Mouse (Mus musculus) midbrain, embryonic 13.5 days (tissue): ENCODE measurements around the gene Rnf182. TPM values are rescaled to one million over a fixed set of nuclear protein-coding genes. Genes with fewer than 3 reads are reported as not detected.
A peak's percentile ranks its signal among the peaks of the same experiment; 100 is the strongest.

Experiments used
- ATAC-seq: fragments of 200-750 bp; cut with Nextera tagmentation; 2 replicates; pipeline ENCODE4 v1.8.0; 2017; ENCODE audit warnings: mild to moderate bottlenecking, moderate TSS enrichment, moderate library complexity
- H3K27ac ChIP-seq: fragments of 300-500 bp; sonication (generic); 2 replicates; pipeline ENCODE4 v1.5.1; 2015; ENCODE audit warnings: inconsistent platforms, mild to moderate bottlenecking, moderate library complexity
- H3K27me3 ChIP-seq: fragments of 300-500 bp; sonication (generic); 2 replicates; pipeline ENCODE4 v1.6.1; 2015; ENCODE audit warnings: mild to moderate bottlenecking, inconsistent platforms
- H3K36me3 ChIP-seq: fragments of 300-500 bp; sonication (generic); 2 replicates; pipeline ENCODE4 v1.6.1; 2015; ENCODE audit warnings: mild to moderate bottlenecking, inconsistent platforms
- H3K4me1 ChIP-seq: fragments of 300-500 bp; sonication (generic); replicated peaks from 2 replicates; pipeline ENCODE4 v1.6.1; 2015; ENCODE audit warnings: inconsistent platforms
- H3K4me2 ChIP-seq: fragments of 300-500 bp; sonication (generic); replicated peaks from 2 replicates; pipeline ENCODE4 v1.6.1; 2015; ENCODE audit warnings: moderate library complexity, mild to moderate bottlenecking, inconsistent platforms
- H3K4me3 ChIP-seq: fragments of 300-500 bp; sonication (generic); replicated peaks from 2 replicates; pipeline ENCODE4 v1.5.1; 2015; ENCODE audit warnings: mild to moderate bottlenecking, inconsistent platforms
- H3K9ac ChIP-seq: fragments of 300-500 bp; sonication (generic); replicated peaks from 2 replicates; pipeline ENCODE4 v1.6.1; 2015; ENCODE audit warnings: mild to moderate bottlenecking, inconsistent platforms
- H3K9me3 ChIP-seq: fragments of 300-500 bp; sonication (generic); 2 replicates; pipeline ENCODE4 v1.6.1; 2016; ENCODE audit warnings: mild to moderate bottlenecking, inconsistent platforms
- WGBS: fragments of 180-500 bp; shearing (Covaris S2); methylation state at CpG from one replicate; pipeline ENCODE4 v1.1.7; 2015; 5-methylcytosine and 5-hydroxymethylcytosine counted together
- polyA plus RNA-seq: library from polyadenylated mRNA; unstranded; fragments of >200 nt; fragmentation: Nextera tagmentation; extraction: Ambion mirVana; gene quantifications from 2 replicates; pipeline ENCODE4 v1.2.1, GENCODE M21; 2015

Gene Rnf182
- polyA plus RNA-seq, 1 experiment from 2014 or later = 20.4 TPM

DNA sequence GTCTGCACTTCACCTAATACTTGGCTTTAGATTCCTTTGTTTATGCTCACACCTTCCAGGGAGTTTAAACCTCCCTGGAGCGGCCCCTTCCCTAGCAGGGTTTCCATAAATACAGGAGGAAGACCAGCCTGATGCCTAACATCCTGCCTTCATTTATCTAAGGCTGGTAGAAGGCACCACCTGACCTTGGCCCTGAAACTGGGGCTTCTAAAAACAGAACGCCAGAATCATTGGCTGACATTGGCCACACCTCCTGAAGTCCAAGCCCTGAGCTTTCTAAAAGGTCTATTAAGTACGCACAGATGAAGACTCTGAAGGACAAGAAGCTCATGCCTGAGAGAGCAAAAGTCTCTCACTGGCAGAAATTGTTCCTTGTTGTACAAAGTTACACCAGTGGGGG lies 94.0 kb downstream of the Rnf182 start:
- H3K9me3 ChIP-seq = no peaks in the 10 kb centered on the region
- H3K4me2 ChIP-seq = no peak overlapping the region
- 80% methylated on average over 3 of the region's 3 CpGs for WGBS
- ATAC-seq = no peak
- 0 out of 2 replicates have a peak, but pooled peaks cover 8% of the 10 kb centered on the region for H3K4me1 ChIP-seq
- no peak overlapping the region for H3K27ac ChIP-seq
- no peaks in the 10 kb centered on the region for H3K27me3 ChIP-seq
- H3K4me3 ChIP-seq = no peak overlapping the region
- H3K9ac ChIP-seq = no peak overlapping the region
- no peaks in the 10 kb centered on the region for H3K36me3 ChIP-seq

DNA sequence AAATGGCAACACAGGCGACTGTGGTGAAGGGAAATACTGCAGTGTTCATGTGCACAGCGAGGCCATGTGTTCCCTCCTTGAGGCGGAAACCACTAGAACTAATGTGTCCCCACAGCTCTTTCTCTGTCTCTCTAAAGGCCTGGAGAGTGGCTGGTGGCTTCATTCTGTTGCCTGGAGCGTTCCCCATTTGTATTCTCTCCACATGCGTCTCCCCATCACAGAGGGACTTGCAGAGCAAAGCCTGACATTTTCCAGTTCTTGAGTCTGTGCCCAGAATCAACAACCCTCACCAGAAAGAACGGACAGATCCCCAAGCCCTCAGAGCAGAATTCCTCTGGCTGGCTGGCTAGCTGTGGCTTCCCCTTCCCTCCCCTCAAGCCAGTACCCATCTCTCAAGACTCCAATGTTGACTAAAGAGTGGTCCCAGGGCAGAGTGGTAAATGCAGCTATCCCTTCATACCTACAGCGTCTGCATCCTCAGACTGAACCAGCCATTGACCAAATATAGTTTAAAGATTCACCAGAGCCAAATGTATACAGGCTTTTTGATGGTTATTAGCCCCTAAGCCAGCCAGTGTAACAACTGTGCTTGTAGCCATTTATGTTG lies 96.3 kb downstream of the Rnf182 start:
- ATAC-seq = peak; percentile 11; the same call in 1 of the 2 replicates
- Histone ChIP-seq H3K9me3 (no peaks in the 10 kb centered on the region), H3K4me3 (no peak overlapping the region), H3K36me3 (no peaks in the 10 kb centered on the region), H3K27ac (peak overlapping the region; percentile 1; the same call in 1 of the 2 replicates), H3K4me2 (no peak overlapping the region), H3K27me3 (no peaks in the 10 kb centered on the region), H3K9ac (no peak overlapping the region), H3K4me1 (0 out of 2 replicates have a peak, but pooled peaks cover 11% of the 10 kb centered on the region)
- WGBS = 77% methylated on average over 7 of the region's 7 CpGs

DNA sequence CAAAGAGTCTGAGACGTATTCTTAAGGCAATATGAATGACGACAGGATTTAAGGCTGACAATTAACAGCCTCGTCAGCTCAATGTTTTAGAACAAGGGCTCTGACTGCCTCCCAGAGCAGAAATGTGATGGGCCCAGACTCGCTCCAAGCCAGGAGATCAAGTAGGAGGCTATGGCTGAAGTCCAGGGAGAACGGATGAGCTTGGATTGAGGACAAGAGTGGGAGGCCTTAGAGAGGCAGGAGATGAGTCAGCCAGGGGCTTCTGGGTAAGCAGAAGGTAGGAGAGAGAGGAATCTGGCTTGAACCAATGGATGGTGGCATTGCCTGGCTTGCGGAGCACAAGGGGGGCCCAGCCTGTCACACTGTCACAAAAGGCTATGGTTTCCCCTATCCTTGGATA lies 99.2 kb downstream of the Rnf182 start:
- H3K4me3 ChIP-seq = no peak overlapping the region
- no peak overlapping the region for H3K9ac ChIP-seq
- no peaks in the 10 kb centered on the region for H3K27me3 ChIP-seq
- H3K4me2 ChIP-seq = no peak overlapping the region
- no peak for ATAC-seq
- no peaks in the 10 kb centered on the region for H3K9me3 ChIP-seq
- peaks cover 11% of the 10 kb centered on the region; the same call in 1 of the 2 replicates for H3K4me1 ChIP-seq
- H3K36me3 ChIP-seq = no peaks in the 10 kb centered on the region
- 93% methylated on average over 6 of the region's 6 CpGs for WGBS
- no peak overlapping the region for H3K27ac ChIP-seq

- H3K36me3 ChIP-seq = no peaks in the 10 kb centered on the region
- H3K4me3 ChIP-seq = no peak overlapping the region
- no peaks in the 10 kb centered on the region for H3K27me3 ChIP-seq
- H3K27ac ChIP-seq = no peak overlapping the region
- H3K9me3 ChIP-seq = no peaks in the 10 kb centered on the region
- 90% methylated on average over 5 of the region's 5 CpGs for WGBS
- no peak overlapping the region for H3K9ac ChIP-seq
- no peak for ATAC-seq
- H3K4me1 ChIP-seq = peaks cover 11% of the 10 kb centered on the region; the same call in 1 of the 2 replicates
- H3K4me2 ChIP-seq = no peak overlapping the region
Observed at GRCm38 (mm10) chr13:43715466-43715865, 100.0 kb downstream of the Rnf182 start.

DNA sequence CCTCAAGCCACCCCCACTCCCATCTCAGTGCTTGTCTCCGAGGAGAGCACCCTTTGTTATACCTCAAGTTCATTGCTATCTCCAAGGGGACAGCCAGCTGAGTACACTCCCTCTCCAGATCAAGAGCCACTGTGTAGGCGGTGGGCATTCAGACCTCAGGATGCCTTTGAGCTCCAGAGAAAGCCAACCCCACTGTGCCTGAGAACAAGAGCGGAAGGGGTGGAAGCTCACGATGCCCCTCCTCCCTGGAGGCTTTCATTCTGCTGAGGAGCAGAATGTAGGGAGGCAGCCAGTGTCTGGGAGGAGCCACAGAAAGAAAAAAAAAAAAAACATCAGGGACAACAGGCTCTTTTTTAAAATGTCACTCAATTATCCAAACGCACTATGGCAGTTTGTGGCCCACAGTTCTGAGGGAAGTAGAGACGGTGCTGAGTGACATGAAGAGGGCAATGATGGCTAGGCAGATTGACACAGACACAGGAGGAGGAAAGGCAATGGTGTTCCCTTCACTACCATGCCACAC lies 101.1 kb downstream of the Rnf182 start:
- no peaks in the 10 kb centered on the region for H3K36me3 ChIP-seq
- H3K9me3 ChIP-seq = no peaks in the 10 kb centered on the region
- ATAC-seq = no peak

DNA sequence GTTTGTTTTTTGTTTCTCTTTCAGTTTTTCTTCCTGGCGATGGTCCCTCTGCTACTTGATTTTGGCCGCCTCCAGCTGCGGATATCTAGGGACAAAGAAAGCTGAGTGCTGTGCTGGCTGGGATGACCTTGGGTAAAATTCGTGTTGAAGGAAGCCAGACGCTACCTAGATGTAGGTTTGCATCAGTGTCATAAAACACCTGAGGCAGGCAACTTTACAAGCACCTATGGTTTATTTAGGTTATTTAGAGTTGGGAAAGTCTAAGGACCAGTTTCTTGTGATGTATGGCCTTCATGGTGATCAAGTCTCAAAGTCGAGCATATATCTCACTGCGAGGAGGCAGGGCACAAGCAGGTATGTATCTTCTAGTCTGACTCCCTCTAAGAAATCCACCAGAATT lies 102.7 kb downstream of the Rnf182 start:
- Histone ChIP-seq H3K27me3 (no peaks in the 10 kb centered on the region), H3K27ac (no peak overlapping the region), H3K36me3 (no peaks in the 10 kb centered on the region), H3K4me3 (no peak overlapping the region), H3K4me1 (peaks cover 3% of the 10 kb centered on the region; the same call in 1 of the 2 replicates), H3K4me2 (no peak overlapping the region), H3K9ac (no peak overlapping the region), H3K9me3 (no peaks in the 10 kb centered on the region)
- no peak for ATAC-seq
- WGBS = 96% methylated on average over 7 of the region's 7 CpGs

More for the DNA sequence above, 101.1 kb downstream of the Rnf182 start:
- Histone ChIP-seq H3K27ac (no peak overlapping the region), H3K4me3 (no peak overlapping the region), H3K4me1 (peaks cover 9% of the 10 kb centered on the region; the same call in 1 of the 2 replicates), H3K27me3 (no peaks in the 10 kb centered on the region), H3K9ac (no peak overlapping the region), H3K4me2 (no peak overlapping the region)
- 23% methylated on average over 6 of the region's 6 CpGs for WGBS

DNA sequence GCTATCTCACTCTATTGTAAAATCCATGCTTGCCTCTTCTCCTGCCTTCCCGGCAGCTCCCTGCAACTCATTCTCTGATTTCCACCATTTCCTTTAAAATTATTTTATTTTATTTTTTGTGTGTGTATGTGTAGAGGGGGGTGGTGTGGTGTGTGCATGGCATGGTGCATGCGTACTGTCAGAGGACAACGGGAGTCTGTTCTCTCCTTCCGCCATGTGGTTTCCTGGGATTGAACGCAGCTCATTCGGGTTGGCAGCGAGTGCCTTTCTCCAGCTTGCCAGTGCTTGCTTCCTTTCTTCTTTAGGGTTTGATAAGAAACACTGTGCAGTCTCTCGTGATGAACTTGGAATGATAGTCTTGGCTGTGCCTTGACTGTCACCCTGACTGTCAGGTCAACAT lies 105.0 kb downstream of the Rnf182 start:
- Histone ChIP-seq H3K9me3 (no peaks in the 10 kb centered on the region), H3K27ac (no peak overlapping the region), H3K4me2 (no peak overlapping the region), H3K4me3 (no peak overlapping the region), H3K27me3 (no peaks in the 10 kb centered on the region), H3K4me1 (peaks cover 9% of the 10 kb centered on the region), H3K9ac (no peak overlapping the region), H3K36me3 (no peaks in the 10 kb centered on the region)
- WGBS = 74% methylated on average over 8 of the region's 8 CpGs
- ATAC-seq = no peak

Other genes with a start within 250 kb of the Rnf182 start
- 180 and 182 TPM in 2 replicates for gene Nol7, start 217.3 kb upstream of the Rnf182 start, polyA plus RNA-seq
- gene Ranbp9, start 134.4 kb upstream of the Rnf182 start, polyA plus RNA-seq = 11.7 and 14.4 TPM in 2 replicates
- 8.1 and 8.2 TPM in 2 replicates for gene Mcur1, start 55.5 kb upstream of the Rnf182 start, polyA plus RNA-seq
- gene Cd83, start 169.1 kb downstream of the Rnf182 start, polyA plus RNA-seq = 8.0 and 8.1 TPM in 2 replicates